Mouse (Mus musculus): ENCODE data around the gene Cit.

Cit gene

DNA sequence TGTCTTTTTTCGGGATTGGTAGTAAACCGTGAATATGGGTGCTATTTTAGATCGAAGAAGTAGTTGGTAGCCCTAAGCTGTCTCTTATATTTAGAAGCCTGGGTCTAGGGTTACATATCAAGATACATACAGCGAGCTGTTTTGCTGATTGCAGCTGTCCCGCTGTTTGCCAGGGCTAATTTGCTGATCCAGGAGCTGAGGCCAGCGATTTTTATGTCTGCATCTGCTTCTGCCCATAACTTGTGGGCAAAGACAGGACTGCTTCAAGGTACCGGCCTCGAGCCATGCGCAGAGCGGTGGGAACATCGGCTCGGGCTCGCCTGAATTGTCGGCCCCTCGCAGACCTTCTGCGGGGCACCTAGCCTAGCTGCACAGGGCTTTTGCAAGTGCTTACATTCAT lies 191.4 kb downstream of the Cit start:
- DNase-seq (ENCODE audit: low read depth, low spot score) = no peak

DNA sequence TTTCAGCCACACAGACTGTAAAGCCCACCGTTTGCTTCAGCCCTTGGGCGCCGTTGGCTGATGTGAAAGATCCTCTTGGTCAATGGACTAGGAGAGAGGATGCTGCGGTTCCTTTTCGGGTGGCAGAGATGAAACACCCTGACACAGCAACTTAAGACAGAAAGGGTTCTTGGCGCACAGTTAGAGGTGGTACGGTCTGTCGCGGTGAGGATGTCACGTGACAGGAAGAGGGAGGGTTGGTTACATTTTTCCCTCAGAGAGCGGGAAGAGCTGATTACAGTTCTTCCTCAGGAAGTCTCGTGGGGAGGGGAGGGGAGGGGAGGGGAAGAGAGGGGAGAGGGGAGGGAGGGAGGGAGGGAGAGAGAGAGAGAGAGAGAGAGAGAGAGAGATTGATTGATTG lies 192.7 kb downstream of the Cit start:
- DNase-seq (ENCODE audit: low read depth, low spot score) = no peak

DNA sequence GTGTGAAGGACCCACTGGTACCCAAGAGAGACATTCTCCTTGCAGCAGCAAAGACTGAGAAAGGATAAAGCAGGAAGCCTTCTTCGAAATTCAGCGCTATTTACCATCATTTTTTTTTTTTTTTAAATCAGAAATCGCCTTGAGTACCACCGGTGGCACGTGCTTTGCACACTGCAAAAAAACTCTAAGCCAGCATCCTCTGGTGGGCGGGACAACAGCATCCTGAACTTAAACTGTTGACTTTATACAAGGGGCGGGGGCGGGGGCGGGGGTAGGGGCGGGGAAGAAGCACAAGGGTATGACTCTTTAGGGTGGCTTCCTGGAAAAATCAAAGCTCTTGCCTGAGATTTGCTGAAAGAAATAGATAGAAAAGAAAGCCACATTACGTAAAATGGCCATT lies 194.6 kb downstream of the Cit start:
- DNase-seq (ENCODE audit: low read depth, low spot score) = no peak

DNA sequence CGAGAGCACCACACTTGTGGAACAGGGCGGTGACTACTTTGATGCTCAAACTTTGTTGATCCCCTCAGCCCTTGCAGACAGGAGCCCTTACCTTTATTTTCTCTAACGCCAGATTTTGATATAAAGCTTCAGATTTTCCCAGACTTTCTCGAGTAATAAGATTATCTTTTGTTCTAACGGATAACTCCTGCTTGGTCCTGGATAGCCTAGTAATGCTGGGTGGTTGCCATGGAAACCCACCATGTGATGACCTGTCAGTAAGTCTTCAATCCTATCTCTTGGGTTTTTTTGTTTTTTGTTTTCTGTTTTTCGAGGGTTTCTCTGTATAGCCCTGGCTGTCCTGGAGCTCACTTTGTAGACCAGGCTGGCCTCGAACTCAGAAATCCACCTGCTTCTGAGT lies 197.2 kb downstream of the Cit start:
- no peak for DNase-seq (ENCODE audit: low read depth, low spot score)

DNA sequence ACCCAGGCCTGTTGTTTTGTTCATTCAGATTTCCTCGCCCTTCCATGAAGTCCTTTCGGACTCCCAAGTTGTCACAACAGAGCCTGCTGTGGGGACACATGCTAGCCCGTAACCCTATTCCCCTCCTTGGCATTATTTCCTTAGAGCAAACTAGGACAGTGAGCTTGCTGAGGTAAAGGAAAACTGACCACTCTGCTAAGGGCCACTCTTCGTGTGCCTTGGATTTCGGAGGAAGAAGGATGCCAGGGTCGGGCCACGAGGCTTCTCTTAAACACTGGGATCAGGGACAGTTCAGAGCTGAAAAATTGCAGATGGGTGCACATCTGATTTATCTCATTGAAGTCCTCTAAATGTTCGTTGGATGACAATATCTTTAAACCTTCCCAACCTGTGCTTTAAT lies 200.5 kb downstream of the Cit start:
- DNase-seq (ENCODE audit: low read depth, low spot score) = no peak

DNA sequence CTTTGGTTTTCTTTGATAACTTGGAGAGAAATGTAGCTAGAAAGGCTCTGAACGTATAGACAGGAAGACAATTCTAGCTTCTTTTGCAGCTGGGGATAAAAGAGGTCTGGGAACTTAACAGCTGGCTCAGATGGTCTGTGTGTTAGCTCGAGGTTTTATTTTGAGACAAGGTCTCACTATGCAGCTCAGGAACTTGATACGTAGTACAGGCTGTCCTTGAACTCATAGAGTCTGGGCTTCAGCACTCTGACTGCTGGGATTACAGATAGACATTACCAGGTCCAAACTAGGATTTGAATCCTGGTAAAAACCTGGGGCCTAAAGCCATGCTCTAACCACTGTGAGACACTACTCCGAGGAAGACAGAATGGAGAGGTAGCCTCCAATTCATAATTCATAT lies 201.2 kb downstream of the Cit start:
- DNase-seq (ENCODE audit: low read depth, low spot score) = no peak

DNA sequence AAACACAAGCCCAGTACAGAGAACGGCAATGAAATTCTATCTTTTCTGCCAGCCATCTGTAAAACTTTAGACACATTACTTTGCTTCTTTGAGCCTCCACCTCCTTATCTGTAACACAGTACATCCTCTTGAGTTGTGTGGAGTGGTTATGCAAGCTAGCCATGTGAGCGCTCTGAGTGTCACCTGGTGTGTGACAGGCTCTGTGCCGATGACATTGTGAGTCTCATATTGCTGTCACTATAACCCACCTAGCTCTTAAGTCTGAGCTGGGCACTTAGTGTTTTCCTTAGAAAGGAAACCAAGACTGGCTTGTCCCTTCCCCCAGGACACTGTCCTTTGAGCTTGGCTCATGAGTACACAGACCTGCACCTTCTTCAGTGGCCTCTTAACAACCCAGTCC lies 203.2 kb downstream of the Cit start:
- DNase-seq (ENCODE audit: low read depth, low spot score) = no peak

DNA sequence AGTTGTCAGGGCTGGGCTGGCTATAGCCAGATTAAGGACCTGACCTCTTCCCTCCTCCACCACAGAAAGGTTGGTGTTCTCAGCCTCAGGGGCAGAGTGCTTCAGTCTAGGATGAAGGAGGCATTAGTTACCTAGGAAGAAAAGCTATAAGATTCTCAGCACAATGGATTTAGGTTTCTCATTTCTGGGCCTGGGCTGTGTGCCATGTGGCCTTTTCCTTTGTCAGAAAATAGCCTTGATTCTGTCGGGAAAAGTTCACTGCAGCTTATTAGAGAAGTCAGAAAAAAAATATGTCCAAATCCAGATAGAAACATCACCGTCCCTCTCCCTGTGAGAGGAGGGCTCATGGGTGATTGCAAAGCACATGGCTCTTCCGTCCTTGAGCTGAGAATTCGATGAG lies 204.7 kb downstream of the Cit start:
- DNase-seq (ENCODE audit: low read depth, low spot score) = no peak

DNA sequence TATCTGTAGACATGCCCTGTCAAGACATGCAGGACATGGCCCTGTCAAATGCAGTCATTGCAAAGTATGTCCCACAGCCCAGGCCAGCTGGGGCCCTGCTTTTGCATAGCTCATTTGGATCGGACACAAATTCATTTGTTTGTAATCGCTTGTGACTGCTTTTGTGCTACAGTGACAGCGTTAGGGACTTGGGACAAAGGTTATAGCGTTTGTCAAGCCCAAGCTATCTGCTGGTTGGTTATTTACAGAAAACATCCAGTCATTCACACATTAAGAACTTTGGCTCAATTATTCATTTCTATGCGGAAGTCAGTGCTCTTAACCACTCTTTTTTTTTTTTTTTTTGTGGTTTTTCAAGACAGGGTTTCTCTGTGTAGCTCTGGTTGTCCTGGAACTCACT lies 207.1 kb downstream of the Cit start:
- DNase-seq (ENCODE audit: low read depth, low spot score) = no peak

DNA sequence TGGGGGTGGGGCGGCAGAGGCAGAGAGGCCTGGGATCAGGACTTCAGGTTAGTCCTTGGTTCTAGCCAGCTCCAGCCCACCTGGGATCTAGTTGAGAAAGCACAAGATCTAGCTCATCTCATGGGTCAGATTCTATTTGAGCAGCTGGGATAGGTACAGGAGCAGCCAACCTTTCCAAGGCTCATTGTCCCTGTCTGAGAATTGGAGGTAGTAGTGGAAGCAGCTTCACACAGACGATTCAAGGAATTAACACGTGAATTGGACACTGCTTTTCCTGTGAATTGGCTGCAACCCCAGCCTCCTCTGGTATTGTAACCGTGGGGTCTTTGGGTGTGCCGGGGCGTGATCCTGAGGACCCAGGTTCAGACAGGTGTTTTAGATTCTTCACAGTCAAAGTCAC lies 207.7 kb downstream of the Cit start:
- no peak for DNase-seq (ENCODE audit: low read depth, low spot score)
